Mouse (Mus musculus) limb, embryonic 11.5 days (tissue): ENCODE data around the gene Vps53. TPM values are rescaled to one million over a fixed set of nuclear protein-coding genes. Genes with fewer than 3 reads are reported as not detected.
A peak's percentile ranks its signal among the peaks of the same experiment; 100 is the strongest.

Experiments
- ATAC-seq: fragments of 200-750 bp; cut with Nextera tagmentation; 2 replicates; pipeline ENCODE4 v1.8.0; 2017; ENCODE audit warnings: low read depth; ENCODE audit not compliant: insufficient number of reproducible peaks, low FRiP score, low TSS enrichment
- DNase-seq: peaks from one replicate; pipeline ENCODE4 v3.0.0-alpha.2; 2015; ENCODE audit warnings: low spot score
- H3K27ac ChIP-seq: fragments of 300-500 bp; sonication (generic); replicated peaks from 2 replicates; pipeline ENCODE4 v1.5.1; 2014; ENCODE audit warnings: low read depth, mild to moderate bottlenecking, low read length
- H3K27me3 ChIP-seq: fragments of 300-500 bp; sonication (generic); 2 replicates; pipeline ENCODE4 v1.6.1; 2014; ENCODE audit warnings: mild to moderate bottlenecking, low read length, mixed read lengths; ENCODE audit not compliant: control insufficient read depth, insufficient read depth
- H3K36me3 ChIP-seq: fragments of 300-500 bp; sonication (generic); 2 replicates; pipeline ENCODE4 v1.6.1; 2014; ENCODE audit warnings: mild to moderate bottlenecking, low read length, moderate library complexity, mixed read lengths; ENCODE audit not compliant: control insufficient read depth, insufficient read depth
- H3K4me1 ChIP-seq: fragments of 300-500 bp; sonication (generic); 2 replicates; pipeline ENCODE4 v1.6.1; 2014; ENCODE audit warnings: low read length, mixed read lengths; ENCODE audit not compliant: control insufficient read depth, insufficient read depth
- H3K4me2 ChIP-seq: fragments of 300-500 bp; sonication (generic); 2 replicates; pipeline ENCODE4 v1.6.1; 2014; ENCODE audit warnings: low read depth, mild to moderate bottlenecking, moderate library complexity; ENCODE audit not compliant: severe bottlenecking
- H3K4me3 ChIP-seq: fragments of 300-500 bp; sonication (generic); 2 replicates; pipeline ENCODE4 v1.5.1; 2014; ENCODE audit warnings: low read depth, low read length
- H3K9ac ChIP-seq: fragments of 300-500 bp; sonication (generic); 2 replicates; pipeline ENCODE4 v1.6.1; 2014; ENCODE audit warnings: mild to moderate bottlenecking, low read length
- H3K9me3 ChIP-seq: fragments of 300-500 bp; sonication (generic); 2 replicates; pipeline ENCODE4 v1.6.1; 2016; ENCODE audit warnings: low read length; ENCODE audit not compliant: control insufficient read depth
- WGBS: fragments of 180-500 bp; shearing (Covaris S2); extraction: QIAGEN DNeasy Blood & Tissue Kit; methylation state at CpG from one replicate; pipeline ENCODE4 v1.1.7; 2014; 5-methylcytosine and 5-hydroxymethylcytosine counted together
- polyA plus RNA-seq: library from polyadenylated mRNA; unstranded; fragments of >200 nt; fragmentation: Nextera tagmentation; extraction: Ambion mirVana; gene quantifications from 2 replicates; pipeline ENCODE4 v1.2.1, GENCODE M21; 2014

Gene Vps53
- polyA plus RNA-seq, 1 experiment from 2014 or later = 40.4 TPM

GRCm38 (mm10) chr11:76180146-76180540 lies 696 bp upstream of the Vps53 start:
- ATAC-seq = no peak
- no peak for DNase-seq
- no peaks in the 10 kb centered on the region for H3K9me3 ChIP-seq
- no peak overlapping the region for H3K27ac ChIP-seq
- peak overlapping the region; percentile 59; the same call in 1 of the 2 replicates for H3K9ac ChIP-seq
- H3K4me3 ChIP-seq = peak overlapping the region; percentile 88
- WGBS = 22% methylated on average over 7 of the region's 7 CpGs
- peaks cover 3% of the 10 kb centered on the region; the same call in 1 of the 2 replicates for H3K4me1 ChIP-seq
- no peaks in the 10 kb centered on the region for H3K27me3 ChIP-seq
- peak overlapping the region; percentile 66 for H3K4me2 ChIP-seq
- H3K36me3 ChIP-seq = no peaks in the 10 kb centered on the region

- Histone ChIP-seq H3K9me3 (no peaks in the 10 kb centered on the region), H3K9ac (peak overlapping the region; percentile 64), H3K27me3 (no peaks in the 10 kb centered on the region), H3K4me2 (peak overlapping the region; percentile 66), H3K4me1 (peaks cover 3% of the 10 kb centered on the region; the same call in 1 of the 2 replicates), H3K36me3 (no peaks in the 10 kb centered on the region), H3K27ac (no peak overlapping the region; the same call in 1 of the 2 replicates), H3K4me3 (peak overlapping the region; percentile 88)
- WGBS = 3% methylated on average over 28 of the region's 28 CpGs
- peak; percentile 60; the same call in 1 of the 2 replicates for ATAC-seq
- DNase-seq = peak; percentile 30
Observed at GRCm38 (mm10) chr11:76178726-76179494, 537 bp downstream of the Vps53 start.

- Histone ChIP-seq H3K9ac (no peak overlapping the region), H3K27ac (no peak overlapping the region), H3K4me1 (no peaks in the 10 kb centered on the region), H3K36me3 (no peaks in the 10 kb centered on the region), H3K4me2 (no peak overlapping the region), H3K9me3 (no peaks in the 10 kb centered on the region), H3K4me3 (no peak overlapping the region), H3K27me3 (no peaks in the 10 kb centered on the region)
- WGBS = 76% methylated on average over 5 of the region's 5 CpGs
- DNase-seq = no peak
- no peak for ATAC-seq
Observed at GRCm38 (mm10) chr11:76170207-76170606, 9.2 kb downstream of the Vps53 start.

- H3K27ac ChIP-seq = no peak overlapping the region
- H3K4me3 ChIP-seq = no peak overlapping the region
- ATAC-seq = no peak
- no peak for DNase-seq
- no peaks in the 10 kb centered on the region for H3K4me1 ChIP-seq
- WGBS = 90% methylated on average over 3 of the region's 3 CpGs
- H3K9ac ChIP-seq = no peak overlapping the region
- no peaks in the 10 kb centered on the region for H3K36me3 ChIP-seq
- no peaks in the 10 kb centered on the region for H3K9me3 ChIP-seq
- H3K27me3 ChIP-seq = no peaks in the 10 kb centered on the region
- no peak overlapping the region for H3K4me2 ChIP-seq
Observed at GRCm38 (mm10) chr11:76168976-76169375, 10.5 kb downstream of the Vps53 start.

GRCm38 (mm10) chr11:76167079-76167765 lies 12.2 kb downstream of the Vps53 start:
- no peak overlapping the region for H3K4me2 ChIP-seq
- H3K9me3 ChIP-seq = no peaks in the 10 kb centered on the region
- ATAC-seq (no peak), DNase-seq (peak; percentile 84)
- H3K9ac ChIP-seq = no peak overlapping the region
- 40% methylated on average over 5 of the region's 5 CpGs for WGBS
- no peaks in the 10 kb centered on the region for H3K4me1 ChIP-seq
- no peaks in the 10 kb centered on the region for H3K27me3 ChIP-seq
- peaks cover 3% of the 10 kb centered on the region; the same call in 1 of the 2 replicates for H3K36me3 ChIP-seq
- H3K4me3 ChIP-seq = no peak overlapping the region
- no peak overlapping the region for H3K27ac ChIP-seq

- Histone ChIP-seq H3K9me3 (no peaks in the 10 kb centered on the region), H3K4me2 (no peak overlapping the region), H3K36me3 (peaks cover 3% of the 10 kb centered on the region; the same call in 1 of the 2 replicates), H3K27ac (no peak overlapping the region), H3K4me1 (no peaks in the 10 kb centered on the region), H3K4me3 (no peak overlapping the region), H3K9ac (no peak overlapping the region), H3K27me3 (no peaks in the 10 kb centered on the region)
- ATAC-seq (no peak), DNase-seq (no peak)
- WGBS = 94% methylated on average over 4 of the region's 4 CpGs
Observed at GRCm38 (mm10) chr11:76166657-76167056, 12.8 kb downstream of the Vps53 start.

- peak; percentile 41 for DNase-seq
- 50% methylated on average over 6 of the region's 6 CpGs for WGBS
- H3K36me3 ChIP-seq = peaks cover 3% of the 10 kb centered on the region; the same call in 1 of the 2 replicates
Observed at GRCm38 (mm10) chr11:76160251-76160650, 19.2 kb downstream of the Vps53 start.

GRCm38 (mm10) chr11:76158375-76158774 lies 21.1 kb downstream of the Vps53 start:
- Histone ChIP-seq H3K4me3 (no peak overlapping the region), H3K9me3 (no peaks in the 10 kb centered on the region), H3K4me1 (no peaks in the 10 kb centered on the region), H3K36me3 (peaks cover 3% of the 10 kb centered on the region; the same call in 1 of the 2 replicates), H3K27ac (no peak overlapping the region), H3K27me3 (no peaks in the 10 kb centered on the region), H3K9ac (no peak overlapping the region), H3K4me2 (no peak overlapping the region)
- ATAC-seq (no peak), DNase-seq (no peak)
- WGBS = 90% methylated on average over 2 of the region's 2 CpGs

More at GRCm38 (mm10) chr11:76160251-76160650, 19.2 kb downstream of the Vps53 start:
- no peak overlapping the region for H3K9ac ChIP-seq
- H3K27me3 ChIP-seq = no peaks in the 10 kb centered on the region
- no peaks in the 10 kb centered on the region for H3K4me1 ChIP-seq
- ATAC-seq = no peak
- H3K27ac ChIP-seq = no peak overlapping the region
- H3K9me3 ChIP-seq = no peaks in the 10 kb centered on the region
- no peak overlapping the region for H3K4me3 ChIP-seq
- H3K4me2 ChIP-seq = no peak overlapping the region
